Mouse (Mus musculus) limb, embryonic 14.5 days (tissue): ENCODE data around the gene Gm28044. TPM values are rescaled to one million over a fixed set of nuclear protein-coding genes. Genes with fewer than 3 reads are reported as not detected.
"Not testable (repeated sequence)": the region's sequence is repeated elsewhere in the genome, so short reads cannot be mapped to it uniquely, and the experiment has no call there.

Source experiments
- ATAC-seq: fragments of 200-750 bp; cut with Nextera tagmentation; 2 replicates; pipeline ENCODE4 v1.8.0; 2017; ENCODE audit warnings: low read depth, moderate number of reproducible peaks, moderate TSS enrichment; ENCODE audit not compliant: low FRiP score
- DNase-seq: peaks from one replicate; pipeline ENCODE4 v3.0.0-alpha.2; 2015; ENCODE audit warnings: low spot score
- H3K27ac ChIP-seq: fragments of 300-500 bp; sonication (generic); replicated peaks from 2 replicates; pipeline ENCODE4 v1.5.1; 2014; ENCODE audit warnings: low read depth, mild to moderate bottlenecking, low read length, moderate library complexity, mixed read lengths
- H3K27me3 ChIP-seq: fragments of 300-500 bp; sonication (generic); 2 replicates; pipeline ENCODE4 v1.6.1; 2014; ENCODE audit warnings: low read length, mixed read lengths; ENCODE audit not compliant: control insufficient read depth, insufficient read depth
- H3K36me3 ChIP-seq: fragments of 300-500 bp; sonication (generic); 2 replicates; pipeline ENCODE4 v1.6.1; 2014; ENCODE audit warnings: mild to moderate bottlenecking, low read length, moderate library complexity, mixed read lengths; ENCODE audit not compliant: control insufficient read depth, insufficient read depth
- H3K4me1 ChIP-seq: fragments of 300-500 bp; sonication (generic); 2 replicates; pipeline ENCODE4 v1.6.1; 2014; ENCODE audit warnings: antibody characterized with exemption, low read length, mixed read lengths; ENCODE audit not compliant: control insufficient read depth, insufficient read depth
- H3K4me2 ChIP-seq: fragments of 300-500 bp; sonication (generic); replicated peaks from 2 replicates; pipeline ENCODE4 v1.6.1; 2014; ENCODE audit warnings: low read depth, mild to moderate bottlenecking, low read length, moderate library complexity; ENCODE audit not compliant: severe bottlenecking
- H3K4me3 ChIP-seq: fragments of 300-500 bp; sonication (generic); replicated peaks from 2 replicates; pipeline ENCODE4 v1.5.1; 2014; ENCODE audit warnings: low read length
- H3K9ac ChIP-seq: fragments of 300-500 bp; sonication (generic); 2 replicates; pipeline ENCODE4 v1.6.1; 2014; ENCODE audit warnings: mild to moderate bottlenecking, low read depth, low read length, moderate library complexity; ENCODE audit not compliant: severe bottlenecking
- H3K9me3 ChIP-seq: fragments of 300-500 bp; sonication (generic); 2 replicates; pipeline ENCODE4 v1.6.1; 2016; ENCODE audit warnings: low read length; ENCODE audit not compliant: control insufficient read depth
- POLR2A ChIP-seq: fragments of 200-500 bp; IDR thresholded peaks from 2 replicates; pipeline ENCODE4 v1.8.0; 2012; ENCODE audit warnings: inconsistent platforms, mild to moderate bottlenecking, moderate library complexity, borderline replicate concordance; ENCODE audit not compliant: insufficient read depth, insufficient read length; ENCODE audit errors: extremely low read depth
- WGBS: fragments of 180-500 bp; shearing (Covaris S2); extraction: QIAGEN DNeasy Blood & Tissue Kit; methylation state at CpG from one replicate; pipeline ENCODE4 v1.1.7; 2014; 5-methylcytosine and 5-hydroxymethylcytosine counted together
- polyA plus RNA-seq, 2 experiments: library from polyadenylated mRNA; depleted of rRNA in 1 of 2; stranded (reverse) in 1 of 2; unstranded in 1 of 2; fragments of >200 nt; fragmentation: Nextera tagmentation in 1 of 2; extraction: Ambion mirVana in 1 of 2; gene quantifications; 2 replicates each; pipeline versions ENCODE4 v1.2.1 to v1.2.3; 2012 to 2014

Gm28044 gene
- polyA plus RNA-seq, 2 experiments: not detected

GRCm38 (mm10) chr13:67278314-67278713 lies 82.0 kb downstream of the Gm28044 start, which contains the start of gene Zfp458:
Gene Zfp458 (minus strand): TSS chr13:67278466.
- H3K9ac ChIP-seq: no peak within 1 kb of the TSS
- 41% methylated on average over 7 of the region's 7 CpGs for WGBS
- no peaks in the 10 kb centered on the region for H3K27me3 ChIP-seq
- no peak within 1 kb of the TSS for H3K27ac ChIP-seq
- DNase-seq (peak; percentile 76), ATAC-seq (peak; percentile 37; the same call in 1 of the 2 replicates)
- H3K9me3 ChIP-seq: no peaks in the 10 kb centered on the region
- no peak within 1 kb of the TSS for H3K4me3 ChIP-seq
- no peaks in the 10 kb centered on the region for H3K36me3 ChIP-seq
- H3K4me2 ChIP-seq: 0 out of 2 replicates have a peak within 1 kb of the TSS, but pooled peaks have one; percentile 18
- no peaks in the 10 kb centered on the region for H3K4me1 ChIP-seq
- no peak for TF ChIP-seq POLR2A

- not testable (repeated sequence) for H3K27me3 ChIP-seq, H3K4me1 ChIP-seq, H3K36me3 ChIP-seq, H3K9me3 ChIP-seq, H3K27ac ChIP-seq, DNase-seq
- WGBS: 50% methylated on average over 8 of the region's 9 CpGs
- H3K4me3 ChIP-seq: peak overlapping the region; percentile 63
- 0 out of 2 replicates have a peak, but pooled peaks have one; percentile 15 for ATAC-seq
- peak overlapping the region; percentile 67 for H3K4me2 ChIP-seq
- H3K9ac ChIP-seq: peak overlapping the region; percentile 63
These were observed 90.8 kb downstream of the Gm28044 start for GRCm38 (mm10) chr13:67269383-67270065.

GRCm38 (mm10) chr13:67268568-67269369 lies 91.6 kb downstream of the Gm28044 start:
- no peaks in the 10 kb centered on the region for H3K27me3 ChIP-seq
- no peaks in the 10 kb centered on the region for H3K36me3 ChIP-seq
- ATAC-seq: peak; percentile 93
- no peak overlapping the region for H3K27ac ChIP-seq
- H3K4me3 ChIP-seq: peak overlapping the region; percentile 63
- DNase-seq: peak; percentile 89
- H3K9me3 ChIP-seq: no peaks in the 10 kb centered on the region
- no peak for TF ChIP-seq POLR2A
- peak overlapping the region; percentile 67 for H3K4me2 ChIP-seq
- 11% methylated on average over 18 of the region's 18 CpGs for WGBS
- H3K9ac ChIP-seq: peak overlapping the region; percentile 63
- H3K4me1 ChIP-seq: no peaks in the 10 kb centered on the region

Other genes starting within 250 kb of the Gm28044 start
- gene Rslcan18, start 244.3 kb downstream of the Gm28044 start, polyA plus RNA-seq (2012; rRNA removed): 0.22 and 0.31 TPM in 2 replicates
- 0.08 and 0.39 TPM in 2 replicates for gene Rslcan18, start 244.3 kb downstream of the Gm28044 start, polyA plus RNA-seq (2014; fragmentation: Nextera tagmentation; extraction: Ambion mirVana)
- 1.2 and 1.7 TPM in 2 replicates for gene Zfp759, start 238.9 kb downstream of the Gm28044 start, polyA plus RNA-seq (2012; rRNA removed)
- gene Zfp759, start 238.9 kb downstream of the Gm28044 start, polyA plus RNA-seq (2014; fragmentation: Nextera tagmentation; extraction: Ambion mirVana): 2.8 and 3.1 TPM in 2 replicates
- gene Rsl1, start 187.4 kb downstream of the Gm28044 start, polyA plus RNA-seq (2012; rRNA removed): 4.2 and 6.3 TPM in 2 replicates
- gene Rsl1, start 187.4 kb downstream of the Gm28044 start, polyA plus RNA-seq (2014; fragmentation: Nextera tagmentation; extraction: Ambion mirVana): 5.6 and 6.4 TPM in 2 replicates
- gene Zfp455, start 166.0 kb downstream of the Gm28044 start, polyA plus RNA-seq (2012; rRNA removed): 0.99 and 1.6 TPM in 2 replicates
- 1.7 TPM in 2 replicates for gene Zfp455, start 166.0 kb downstream of the Gm28044 start, polyA plus RNA-seq (2014; fragmentation: Nextera tagmentation; extraction: Ambion mirVana)
- 1.5 and 2.0 TPM in 2 replicates for gene Zfp458, start 82.1 kb downstream of the Gm28044 start, polyA plus RNA-seq (2012; rRNA removed)
- gene Zfp458, start 82.1 kb downstream of the Gm28044 start, polyA plus RNA-seq (2014; fragmentation: Nextera tagmentation; extraction: Ambion mirVana): 1.6 and 2.5 TPM in 2 replicates
- 1.3 and 1.6 TPM in 2 replicates for gene Zfp457, start 54.1 kb downstream of the Gm28044 start, polyA plus RNA-seq (2012; rRNA removed)
- gene Zfp457, start 54.1 kb downstream of the Gm28044 start, polyA plus RNA-seq (2014; fragmentation: Nextera tagmentation; extraction: Ambion mirVana): 0.54 and 0.85 TPM in 2 replicates
- 3.3 and 4.1 TPM in 2 replicates for gene Zfp595, start 28.0 kb downstream of the Gm28044 start, polyA plus RNA-seq (2012; rRNA removed)
- 3.1 and 3.8 TPM in 2 replicates for gene Zfp595, start 28.0 kb downstream of the Gm28044 start, polyA plus RNA-seq (2014; fragmentation: Nextera tagmentation; extraction: Ambion mirVana)
- 0.95 and 0.99 TPM in 2 replicates for gene Zfp953, start 69 bp upstream of the Gm28044 start, polyA plus RNA-seq (2012; rRNA removed)
- 1.4 and 1.5 TPM in 2 replicates for gene Zfp953, start 69 bp upstream of the Gm28044 start, polyA plus RNA-seq (2014; fragmentation: Nextera tagmentation; extraction: Ambion mirVana)
- gene Gm28041, start 15.2 kb upstream of the Gm28044 start, polyA plus RNA-seq (2012; rRNA removed): 0.15 and 0.38 TPM in 2 replicates
- gene Gm28041, start 15.2 kb upstream of the Gm28044 start, polyA plus RNA-seq (2014; fragmentation: Nextera tagmentation; extraction: Ambion mirVana): 0.68 and 0.87 TPM in 2 replicates
- gene Zfp456, start 15.3 kb upstream of the Gm28044 start, polyA plus RNA-seq (2012; rRNA removed): 0.73 and 1.1 TPM in 2 replicates
- gene Zfp456, start 15.3 kb upstream of the Gm28044 start, polyA plus RNA-seq (2014; fragmentation: Nextera tagmentation; extraction: Ambion mirVana): 1.7 and 2.7 TPM in 2 replicates
- 6.1 and 7.9 TPM in 2 replicates for gene Zfp429, start 39.3 kb upstream of the Gm28044 start, polyA plus RNA-seq (2012; rRNA removed)
- 4.8 and 7.0 TPM in 2 replicates for gene Zfp429, start 39.3 kb upstream of the Gm28044 start, polyA plus RNA-seq (2014; fragmentation: Nextera tagmentation; extraction: Ambion mirVana)
- gene Zfp459, start 60.9 kb upstream of the Gm28044 start, polyA plus RNA-seq (2012; rRNA removed): 0.53 and 0.72 TPM in 2 replicates
- 1.2 and 1.3 TPM in 2 replicates for gene Zfp459, start 60.9 kb upstream of the Gm28044 start, polyA plus RNA-seq (2014; fragmentation: Nextera tagmentation; extraction: Ambion mirVana)
- gene Zfp874a, start 91.1 kb upstream of the Gm28044 start, polyA plus RNA-seq (2012; rRNA removed): 3.8 and 5.5 TPM in 2 replicates
- gene Zfp874a, start 91.1 kb upstream of the Gm28044 start, polyA plus RNA-seq (2014; fragmentation: Nextera tagmentation; extraction: Ambion mirVana): 9.9 and 10.8 TPM in 2 replicates
- 3.9 and 4.3 TPM in 2 replicates for gene Zfp874b, start 123.7 kb upstream of the Gm28044 start, polyA plus RNA-seq (2012; rRNA removed)
- gene Zfp874b, start 123.7 kb upstream of the Gm28044 start, polyA plus RNA-seq (2014; fragmentation: Nextera tagmentation; extraction: Ambion mirVana): 2.6 and 3.3 TPM in 2 replicates
- gene Zfp58, start 140.0 kb upstream of the Gm28044 start, polyA plus RNA-seq (2012; rRNA removed): 4.9 and 7.7 TPM in 2 replicates
- gene Zfp58, start 140.0 kb upstream of the Gm28044 start, polyA plus RNA-seq (2014; fragmentation: Nextera tagmentation; extraction: Ambion mirVana): 15.1 and 15.3 TPM in 2 replicates
- gene Gm26965, start 165.6 kb upstream of the Gm28044 start, polyA plus RNA-seq (2012; rRNA removed): not detected in 2 replicates
- not detected in 2 replicates for gene Gm26965, start 165.6 kb upstream of the Gm28044 start, polyA plus RNA-seq (2014; fragmentation: Nextera tagmentation; extraction: Ambion mirVana)
- 15.3 and 15.4 TPM in 2 replicates for gene Zfp87, start 165.6 kb upstream of the Gm28044 start, polyA plus RNA-seq (2012; rRNA removed)
- gene Zfp87, start 165.6 kb upstream of the Gm28044 start, polyA plus RNA-seq (2014; fragmentation: Nextera tagmentation; extraction: Ambion mirVana): 26.7 and 27.0 TPM in 2 replicates
- gene Zfp748, start 193.3 kb upstream of the Gm28044 start, polyA plus RNA-seq (2012; rRNA removed): 6.3 and 8.0 TPM in 2 replicates
- 12.9 and 16.1 TPM in 2 replicates for gene Zfp748, start 193.3 kb upstream of the Gm28044 start, polyA plus RNA-seq (2014; fragmentation: Nextera tagmentation; extraction: Ambion mirVana)
- 2.1 and 3.0 TPM in 2 replicates for gene Zfp729b, start 249.2 kb upstream of the Gm28044 start, polyA plus RNA-seq (2012; rRNA removed)
- 5.2 and 6.1 TPM in 2 replicates for gene Zfp729b, start 249.2 kb upstream of the Gm28044 start, polyA plus RNA-seq (2014; fragmentation: Nextera tagmentation; extraction: Ambion mirVana)